Mouse (Mus musculus) kidney, postnatal 10 days (tissue): Measurements from ENCODE around the gene Wbp1l.

Experiments used
- DNase-seq: peaks from one replicate; pipeline ENCODE4 v3.0.0; 2021; ENCODE audit warnings: mixed read lengths

The Wbp1l gene

GRCm38 (mm10) chr19:46631637-46632036 lies 32.8 kb downstream of the Wbp1l start:
- no peak for DNase-seq

DNA sequence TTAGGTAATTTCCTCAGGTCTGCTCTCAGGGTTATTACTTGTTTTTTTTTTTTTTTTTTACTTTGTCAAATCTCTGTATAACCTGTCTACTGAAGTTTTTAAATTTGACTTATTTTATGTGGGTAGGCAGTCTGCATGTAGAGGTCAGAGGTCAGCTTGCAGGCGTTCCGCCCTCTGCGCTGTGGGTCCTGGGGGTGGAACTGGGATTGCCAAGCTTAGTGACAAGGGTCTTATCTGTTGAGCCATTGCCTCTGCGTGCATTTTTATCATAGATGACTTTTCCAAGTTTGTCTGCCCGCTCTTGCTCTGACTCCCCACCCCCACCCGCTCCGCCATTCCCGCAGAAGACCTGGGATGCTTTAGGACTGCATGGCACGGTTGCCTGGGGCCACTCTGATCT lies 36.9 kb downstream of the Wbp1l start:
- peak; percentile 61 for DNase-seq

GRCm38 (mm10) chr19:46637598-46637997 lies 38.7 kb downstream of the Wbp1l start:
- no peak for DNase-seq

DNA sequence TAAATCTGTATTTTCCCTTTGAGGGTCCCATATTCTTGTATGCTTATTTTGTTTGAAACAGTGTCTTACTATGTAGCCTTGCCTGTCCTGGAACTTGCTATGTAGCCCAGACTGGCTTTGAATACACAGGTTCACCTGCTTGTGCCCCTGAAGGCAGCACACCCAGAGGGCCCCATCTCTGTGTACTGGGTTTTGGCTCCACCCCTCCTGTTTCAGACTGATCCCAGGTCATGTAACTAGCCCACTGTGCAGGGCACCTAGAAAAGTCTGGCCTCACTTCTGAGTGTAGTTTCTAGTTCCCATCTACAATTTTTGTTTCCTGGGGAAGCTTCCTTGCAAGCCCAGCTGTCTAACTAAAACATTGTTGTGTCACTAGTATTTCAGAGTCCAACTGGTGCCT lies 40.2 kb downstream of the Wbp1l start:
- no peak for DNase-seq

DNA sequence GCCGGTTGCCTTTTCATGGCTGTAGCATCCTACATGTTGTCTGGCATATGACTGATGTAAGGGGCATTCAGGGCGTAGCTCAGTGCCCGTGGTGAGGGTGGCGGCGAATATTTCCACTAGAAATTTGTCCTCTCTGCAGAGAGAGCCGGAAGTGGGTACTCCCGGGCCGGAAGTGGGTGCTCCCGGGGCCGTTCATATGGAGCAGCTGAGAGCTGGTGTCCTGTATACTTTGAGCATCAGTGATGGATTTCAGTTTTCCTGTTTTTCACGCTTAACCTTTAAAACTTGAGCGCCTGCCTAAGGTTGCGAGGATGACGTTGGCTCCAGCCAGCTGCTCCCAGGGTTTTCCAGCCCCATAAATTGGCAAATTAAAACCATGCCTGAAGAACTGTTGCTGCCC lies 40.6 kb downstream of the Wbp1l start:
- peak; percentile 59 for DNase-seq

DNA sequence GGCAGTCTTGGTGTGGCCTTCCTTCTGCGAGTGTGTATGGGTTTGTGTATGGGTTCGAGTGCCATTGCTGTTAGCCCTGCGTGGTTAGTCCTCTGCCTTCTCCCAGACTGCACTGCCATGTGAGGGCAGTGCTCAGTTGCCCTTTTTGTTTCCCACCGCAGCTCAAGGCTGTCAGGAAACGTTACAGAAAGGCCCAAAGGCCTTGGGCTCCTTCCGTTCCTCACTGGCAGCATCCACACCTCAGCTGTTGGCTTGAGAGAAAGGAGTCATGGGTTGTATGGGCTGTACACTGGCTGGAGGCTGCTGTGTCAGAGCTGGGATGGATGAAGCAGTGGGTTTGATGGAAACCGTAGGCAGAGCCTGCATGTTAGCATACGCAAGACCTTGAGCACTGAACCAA lies 41.9 kb downstream of the Wbp1l start:
- no peak for DNase-seq

DNA sequence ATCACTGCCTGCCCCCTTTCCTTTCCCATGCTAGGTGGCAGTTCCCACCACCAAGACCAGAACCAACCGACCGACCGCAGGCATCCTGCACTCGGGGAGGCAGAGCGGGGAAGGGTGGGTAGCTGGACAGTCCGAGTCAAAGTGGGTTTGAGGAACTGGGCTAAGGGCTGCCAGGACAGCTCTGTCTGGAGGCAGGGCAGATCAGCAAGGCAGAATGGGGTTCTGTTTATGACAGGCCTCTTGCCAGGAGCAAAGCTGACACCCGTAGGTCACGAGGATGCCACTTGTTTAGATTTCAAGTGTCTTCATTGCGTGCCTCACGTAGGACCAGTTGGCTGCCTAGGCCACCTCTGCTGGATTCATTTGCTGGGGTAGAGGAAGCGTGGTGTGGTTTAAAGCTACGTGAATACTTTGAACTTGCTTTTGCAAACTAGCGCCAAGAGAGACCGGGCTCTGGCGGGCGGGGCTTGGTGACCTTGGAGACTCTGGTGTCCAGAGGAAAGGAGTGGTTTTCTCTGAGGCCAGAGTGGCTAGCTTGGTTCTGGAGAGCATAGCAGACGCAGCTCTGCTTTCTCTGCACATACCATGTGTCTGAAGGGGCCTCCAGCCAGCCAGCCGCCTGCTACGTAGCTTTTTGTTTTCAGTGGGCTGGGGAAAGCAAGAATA lies 42.7 kb downstream of the Wbp1l start:
- peak; percentile 87 for DNase-seq

GRCm38 (mm10) chr19:46642136-46642753 lies 43.4 kb downstream of the Wbp1l start:
- peak; percentile 42 for DNase-seq

- no peak for DNase-seq
Observed at GRCm38 (mm10) chr19:46643236-46643635, 44.4 kb downstream of the Wbp1l start.

- DNase-seq, result peak; percentile 36
Observed at GRCm38 (mm10) chr19:46644343-46644792, 45.5 kb downstream of the Wbp1l start.

DNA sequence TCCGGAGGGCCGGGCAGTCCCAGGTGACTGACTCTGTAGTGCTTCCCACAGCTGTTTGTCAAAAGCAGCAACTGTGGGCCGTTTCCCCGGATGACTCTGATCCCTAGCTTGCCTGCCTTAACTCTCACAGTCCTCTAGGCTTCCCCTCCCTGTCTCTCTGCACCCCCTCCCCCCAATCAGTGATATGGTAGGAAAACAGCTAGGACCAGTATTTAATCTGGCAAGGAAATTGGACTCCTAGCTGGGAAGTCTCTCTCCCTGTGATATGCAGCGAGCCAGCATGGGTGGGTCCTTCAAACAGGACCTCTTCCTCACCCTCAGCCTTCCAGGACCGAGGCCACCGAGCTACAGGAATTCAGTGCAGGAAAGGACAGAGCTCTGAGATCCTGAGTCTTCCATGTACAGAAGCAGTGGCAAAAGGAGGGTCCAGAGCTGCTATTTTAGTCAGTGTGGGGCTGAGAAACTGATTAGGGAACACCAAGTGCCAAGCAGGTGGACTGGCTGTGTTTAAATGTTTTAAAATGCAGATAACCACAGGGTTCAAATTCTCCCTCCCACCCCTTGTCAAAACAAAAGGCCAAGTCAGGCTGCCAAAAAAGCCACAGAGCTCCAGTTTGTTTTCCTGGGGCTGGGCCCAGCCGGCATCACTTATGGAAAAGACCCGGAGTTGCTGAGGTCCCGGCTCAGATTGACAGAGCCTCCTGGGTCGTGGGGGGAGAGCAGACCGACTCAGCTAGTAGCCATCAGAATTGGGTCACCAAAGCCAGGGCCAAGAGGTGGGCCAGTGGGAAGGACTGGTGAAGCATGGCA lies 46.1 kb downstream of the Wbp1l start:
- peak; percentile 74 for DNase-seq

GRCm38 (mm10) chr19:46646041-46646481 lies 47.2 kb downstream of the Wbp1l start:
- peak; percentile 34 for DNase-seq

DNA sequence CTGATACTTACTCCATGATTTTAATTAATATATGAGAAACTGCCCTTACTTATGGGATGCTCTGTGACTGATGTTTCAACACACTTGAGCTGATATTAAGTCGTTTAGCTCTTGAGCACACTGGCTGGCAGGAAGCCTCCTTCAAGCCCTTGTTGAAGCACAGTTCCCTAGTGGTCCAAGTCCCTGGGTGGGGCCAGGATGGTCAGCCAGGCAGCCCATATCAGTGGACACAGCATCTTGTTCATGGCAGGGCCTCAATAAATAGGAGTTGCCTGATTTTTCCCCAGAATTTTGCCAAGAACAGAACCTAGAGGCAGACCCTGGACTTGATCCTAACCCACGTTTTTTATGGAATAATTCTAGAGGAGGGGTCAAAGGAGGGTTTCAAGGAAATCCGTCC lies 48.4 kb downstream of the Wbp1l start:
- DNase-seq, result peak; percentile 48

DNA sequence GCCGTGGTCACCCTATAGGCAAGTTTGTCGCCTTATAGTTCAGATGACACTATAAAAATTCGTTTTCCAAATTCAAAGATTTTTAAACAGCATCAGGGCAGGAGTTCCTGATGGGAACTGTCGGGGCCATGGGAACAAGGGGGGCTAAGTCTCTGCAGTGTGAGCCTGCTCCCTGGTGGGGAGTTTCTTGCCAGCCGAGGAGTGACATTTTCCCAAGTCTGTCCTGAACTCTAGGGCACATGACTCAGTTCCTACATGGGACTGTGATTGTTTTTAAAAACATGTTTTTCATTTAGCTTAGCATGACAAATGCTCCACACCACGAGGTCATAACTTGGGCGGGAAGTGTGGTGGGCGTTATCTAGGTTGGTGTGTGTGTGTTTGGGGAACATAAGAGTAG lies 49.0 kb downstream of the Wbp1l start:
- DNase-seq, result peak; percentile 51

DNA sequence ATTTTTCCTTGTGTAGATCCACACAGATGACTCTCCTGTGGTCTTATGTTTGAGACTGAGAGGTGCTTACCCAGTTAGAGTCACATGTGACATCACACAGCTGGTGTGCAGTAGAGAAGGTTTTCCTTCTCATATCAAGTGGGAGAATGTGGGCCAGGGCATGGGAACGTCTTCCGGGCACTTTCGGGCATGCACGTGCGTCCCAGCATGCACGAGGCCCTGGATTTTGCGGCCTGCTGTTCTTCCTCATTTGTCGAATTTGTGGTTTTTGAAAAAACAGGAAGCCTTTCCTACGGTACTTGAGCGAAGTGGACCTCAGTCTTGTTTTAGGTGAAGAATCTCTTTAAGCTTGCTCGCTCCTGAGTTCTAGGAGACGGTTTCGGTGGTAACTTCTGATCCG lies 49.7 kb downstream of the Wbp1l start:
- DNase-seq, result no peak

- no peak for DNase-seq
Observed at GRCm38 (mm10) chr19:46653188-46653587, 54.3 kb downstream of the Wbp1l start.

GRCm38 (mm10) chr19:46653616-46654235 lies 54.8 kb downstream of the Wbp1l start:
- DNase-seq, result no peak

DNA sequence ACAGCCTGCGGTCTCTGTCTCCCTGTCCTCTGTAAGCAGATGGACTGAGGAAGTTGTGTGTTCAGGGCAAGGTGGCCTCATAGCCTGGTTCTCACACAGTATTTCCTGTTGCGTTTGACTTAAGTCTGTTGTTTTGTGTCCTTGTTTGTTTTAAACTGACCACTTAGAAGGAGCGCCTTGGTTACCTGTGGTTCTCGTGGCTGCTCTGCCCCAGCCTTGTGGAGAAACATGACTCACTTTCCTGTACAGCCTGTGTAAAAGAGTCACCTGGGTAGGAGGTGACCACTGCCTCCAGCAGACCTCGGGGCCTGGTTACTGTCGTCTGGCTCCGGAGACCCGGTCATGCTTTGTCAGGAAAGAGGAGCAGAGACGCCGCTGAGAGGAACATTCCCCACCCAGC lies 56.7 kb downstream of the Wbp1l start:
- no peak for DNase-seq

DNA sequence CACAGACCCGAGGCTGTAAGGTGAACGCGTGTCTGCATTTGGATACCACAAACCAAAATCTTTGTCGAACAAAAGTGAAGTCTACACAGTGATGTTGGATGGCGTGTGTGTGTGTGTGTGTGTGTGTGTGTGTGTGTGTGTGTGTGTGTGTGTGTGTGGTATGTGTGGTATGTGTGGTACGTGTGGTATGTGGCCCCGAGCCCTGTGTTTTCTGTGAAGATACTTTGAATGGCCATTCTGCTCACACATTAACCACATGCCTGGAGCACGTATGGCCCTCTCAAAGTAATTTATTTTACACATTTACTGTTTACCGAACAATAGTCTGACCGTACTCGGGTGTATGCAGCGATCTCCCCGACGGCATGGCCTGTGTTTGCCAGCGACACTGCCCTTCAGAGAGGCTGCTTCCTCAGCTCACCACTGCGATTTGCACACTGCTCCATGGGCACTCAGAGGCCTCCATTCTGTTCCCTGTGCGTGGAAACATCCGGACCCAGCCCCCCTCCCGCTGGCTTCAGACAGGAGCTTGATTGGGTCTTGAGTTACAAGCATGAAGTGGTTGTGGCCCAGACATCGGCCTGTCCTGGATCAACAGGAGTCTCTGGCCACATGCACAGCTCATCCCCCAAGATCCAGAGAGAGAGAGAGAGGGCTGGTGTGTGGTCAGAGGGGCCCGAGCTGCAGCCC lies 57.4 kb downstream of the Wbp1l start:
- DNase-seq, result no peak

GRCm38 (mm10) chr19:46657339-46658020 lies 58.6 kb downstream of the Wbp1l start:
- DNase-seq, result peak; percentile 66

- DNase-seq, result no peak
Observed at GRCm38 (mm10) chr19:46658348-46658747, 59.5 kb downstream of the Wbp1l start.

GRCm38 (mm10) chr19:46658851-46659250 lies 60.0 kb downstream of the Wbp1l start:
- no peak for DNase-seq
